In genomic region chr7:126694441-126695051, GRCm38 (mm10) we compare ENCODE assay signal across 8 mouse cellular contexts. TPM values are rescaled to one million over a fixed set of nuclear protein-coding genes. Genes with fewer than 3 reads are reported as not detected.
DNase-seq lines count a peak whose midpoint lies in the region; ATAC-seq lines count a peak whose summit lies in the region.

No protein-coding gene starts in this region.

- H3K27ac ChIP-seq in embryonic facial prominence, embryonic 15.5 days (replicated peaks) = no peak overlapping the region
- H3K27ac ChIP-seq in limb, embryonic 15.5 days = no peak overlapping the region

- H3K9me3 ChIP-seq in embryonic facial prominence, embryonic 15.5 days (replicated peaks) = no peaks in the 10 kb centered on the region
- H3K9me3 ChIP-seq in limb, embryonic 15.5 days = no peaks in the 10 kb centered on the region

- H3K4me3 ChIP-seq in embryonic facial prominence, embryonic 15.5 days (replicated peaks) = peak overlapping the region; percentile 72
- H3K4me3 ChIP-seq in limb, embryonic 15.5 days = peak overlapping the region; percentile 86

- peak; percentile 53 for DNase-seq in cerebellum, adult 9-10 months
- DNase-seq in cerebellum, adult 8-10 months = no peak
- DNase-seq in 3T3-L1 (ENCODE audit: low read depth, low spot score) = peak; percentile 21
- DNase-seq in frontal cortex, postnatal 10 days (ENCODE audit: low spot score in 2 of 2) = no peak
- no peak for DNase-seq in adrenal gland, postnatal 10 days
- no peak for DNase-seq in urinary bladder, postnatal 4 days (ENCODE audit: low spot score in 2 of 2)

- H3K27me3 ChIP-seq in embryonic facial prominence, embryonic 15.5 days = no peaks in the 10 kb centered on the region
- H3K27me3 ChIP-seq in limb, embryonic 15.5 days = no peaks in the 10 kb centered on the region

- peak overlapping the region; percentile 86 for H3K4me2 ChIP-seq in embryonic facial prominence, embryonic 15.5 days (replicated peaks)
- H3K4me2 ChIP-seq in limb, embryonic 15.5 days = peak overlapping the region; percentile 92

- H3K9ac ChIP-seq in embryonic facial prominence, embryonic 15.5 days = no peak overlapping the region
- H3K9ac ChIP-seq in limb, embryonic 15.5 days = peak overlapping the region; percentile 93

- H3K36me3 ChIP-seq in embryonic facial prominence, embryonic 15.5 days = peaks cover 22% of the 10 kb centered on the region
- H3K36me3 ChIP-seq in limb, embryonic 15.5 days = peaks cover 32% of the 10 kb centered on the region

- no peak for ATAC-seq in embryonic facial prominence, embryonic 15.5 days (ENCODE audit: insufficient number of reproducible peaks, low FRiP score, low TSS enrichment, low read depth)
- no peak for ATAC-seq in limb, embryonic 15.5 days (ENCODE audit: insufficient number of reproducible peaks, low FRiP score, low TSS enrichment, low read depth)

- 40% methylated on average over 10 of the region's 10 CpGs for WGBS in embryonic facial prominence, embryonic 15.5 days
- 41% methylated on average over 10 of the region's 10 CpGs for WGBS in limb, embryonic 15.5 days

- peaks cover 23% of the 10 kb centered on the region for H3K4me1 ChIP-seq in embryonic facial prominence, embryonic 15.5 days
- H3K4me1 ChIP-seq in limb, embryonic 15.5 days = peaks cover 25% of the 10 kb centered on the region

RNA-seq across cellular contexts. Expression of gene Bola2, which starts 0.7 kb away (rescaled TPM):
- polyA plus RNA-seq in embryonic facial prominence, embryonic 15.5 days (2015; fragmentation: Nextera tagmentation; extraction: Ambion mirVana) = 121 TPM in 2 replicates
- 109 and 131 TPM in 2 replicates for polyA plus RNA-seq in limb, embryonic 15.5 days (2015; fragmentation: Nextera tagmentation; extraction: Ambion mirVana)
- 10 to 100 TPM; 67.6 to 81.0 TPM for total RNA-seq in adrenal gland, postnatal 10 days (2021)

RNA-seq across cellular contexts. Expression of gene Slx1b, which starts 1.0 kb away (rescaled TPM):
- 9.8 and 12.5 TPM in 2 replicates for polyA plus RNA-seq in embryonic facial prominence, embryonic 15.5 days (2015; fragmentation: Nextera tagmentation; extraction: Ambion mirVana)
- polyA plus RNA-seq in limb, embryonic 15.5 days (2015; fragmentation: Nextera tagmentation; extraction: Ambion mirVana) = 10.5 and 12.3 TPM in 2 replicates
- 10 to 100 TPM in 1 of 2 experiments, 1 to 10 TPM in 1; 8.2 to 15.0 TPM for total RNA-seq in adrenal gland, postnatal 10 days (2021)

RNA-seq across cellular contexts. Expression of gene Coro1a, which starts 13.0 kb away (rescaled TPM):
- polyA plus RNA-seq in embryonic facial prominence, embryonic 15.5 days (2015; fragmentation: Nextera tagmentation; extraction: Ambion mirVana) = 43.8 and 44.7 TPM in 2 replicates
- 44.5 and 46.5 TPM in 2 replicates for polyA plus RNA-seq in limb, embryonic 15.5 days (2015; fragmentation: Nextera tagmentation; extraction: Ambion mirVana)
- total RNA-seq in adrenal gland, postnatal 10 days (2021) = 10 to 100 TPM; 36.1 to 39.3 TPM

RNA-seq across cellular contexts. Expression of gene Sult1a1, which starts 18.3 kb away (rescaled TPM):
- 10.0 and 12.2 TPM in 2 replicates for polyA plus RNA-seq in embryonic facial prominence, embryonic 15.5 days (2015; fragmentation: Nextera tagmentation; extraction: Ambion mirVana)
- polyA plus RNA-seq in limb, embryonic 15.5 days (2015; fragmentation: Nextera tagmentation; extraction: Ambion mirVana) = 12.2 and 17.5 TPM in 2 replicates
- total RNA-seq in adrenal gland, postnatal 10 days (2021) = 100 to 1,000 TPM in 1 of 2 experiments, 10 to 100 TPM in 1; 53.9 to 125 TPM

RNA-seq across cellular contexts. Expression of gene Sgf29, which starts 45.4 kb away (rescaled TPM):
- polyA plus RNA-seq in embryonic facial prominence, embryonic 15.5 days (2015; fragmentation: Nextera tagmentation; extraction: Ambion mirVana) = 43.4 and 49.5 TPM in 2 replicates
- 43.4 and 43.9 TPM in 2 replicates for polyA plus RNA-seq in limb, embryonic 15.5 days (2015; fragmentation: Nextera tagmentation; extraction: Ambion mirVana)
- 10 to 100 TPM; 31.3 to 46.9 TPM for total RNA-seq in adrenal gland, postnatal 10 days (2021)

Comparison
In these comparisons a context has a peak if more than half of its experiments do, and no peak if none do; other contexts are left out.
1. DNase-seq: peak in cerebellum, adult 9-10 months (single experiment) and 3T3-L1 (single experiment); none in cerebellum, adult 8-10 months (single experiment), frontal cortex, postnatal 10 days (0 of 2), adrenal gland, postnatal 10 days (single experiment) and urinary bladder, postnatal 4 days (0 of 2).